Mouse (Mus musculus) hindbrain, embryonic 11.5 days (tissue): Measurements from ENCODE around the gene Slc5a4a. TPM values are rescaled to one million over a fixed set of nuclear protein-coding genes. Genes with fewer than 3 reads are reported as not detected.

Source experiments
- ATAC-seq: fragments of 200-750 bp; cut with Nextera tagmentation; 2 replicates; pipeline ENCODE4 v1.8.0; 2017; ENCODE audit warnings: mild to moderate bottlenecking, moderate TSS enrichment, moderate library complexity; ENCODE audit not compliant: low FRiP score
- DNase-seq: peaks from one replicate; pipeline ENCODE4 v3.0.0-alpha.2; 2015; ENCODE audit warnings: low spot score
- H3K27ac ChIP-seq: fragments of 300-500 bp; sonication (generic); 2 replicates; pipeline ENCODE4 v1.5.1; 2014; ENCODE audit warnings: mild to moderate bottlenecking, low read depth, low read length
- H3K27me3 ChIP-seq: fragments of 300-500 bp; sonication (generic); 2 replicates; pipeline ENCODE4 v1.6.1; 2014; ENCODE audit warnings: mild to moderate bottlenecking, low read length, moderate library complexity, mixed read lengths; ENCODE audit not compliant: control insufficient read depth, insufficient read depth
- H3K36me3 ChIP-seq: fragments of 300-500 bp; sonication (generic); 2 replicates; pipeline ENCODE4 v1.6.1; 2014; ENCODE audit warnings: mild to moderate bottlenecking, low read length, moderate library complexity, mixed read lengths; ENCODE audit not compliant: control insufficient read depth, insufficient read depth
- H3K4me1 ChIP-seq: fragments of 300-500 bp; sonication (generic); replicated peaks from 2 replicates; pipeline ENCODE4 v1.6.1; 2014; ENCODE audit warnings: low read length, mixed read lengths; ENCODE audit not compliant: control insufficient read depth, insufficient read depth
- H3K4me2 ChIP-seq: fragments of 300-500 bp; sonication (generic); replicated peaks from 2 replicates; pipeline ENCODE4 v1.6.1; 2014; ENCODE audit warnings: mild to moderate bottlenecking, low read depth, low read length
- H3K4me3 ChIP-seq: fragments of 300-500 bp; sonication (generic); 2 replicates; pipeline ENCODE4 v1.5.1; 2014; ENCODE audit warnings: low read depth, low read length
- H3K9ac ChIP-seq: fragments of 300-500 bp; sonication (generic); 2 replicates; pipeline ENCODE4 v1.6.1; 2014; ENCODE audit warnings: low read depth, low read length
- H3K9me3 ChIP-seq: fragments of 300-500 bp; sonication (generic); 2 replicates; pipeline ENCODE4 v1.6.1; 2016; ENCODE audit warnings: low read length; ENCODE audit not compliant: control insufficient read depth
- WGBS: fragments of 180-500 bp; shearing (Covaris S2); extraction: QIAGEN DNeasy Blood & Tissue Kit; methylation state at CpG from one replicate; pipeline ENCODE4 v1.1.7; 2014; 5-methylcytosine and 5-hydroxymethylcytosine counted together
- polyA plus RNA-seq: library from polyadenylated mRNA; unstranded; fragments of >200 nt; fragmentation: Nextera tagmentation; extraction: Ambion mirVana; gene quantifications from 2 replicates; pipeline ENCODE4 v1.2.1, GENCODE M21; 2014

Gene Slc5a4a
- polyA plus RNA-seq, result 0.10 TPM in 1 of 2 replicates, not detected in the other

DNA sequence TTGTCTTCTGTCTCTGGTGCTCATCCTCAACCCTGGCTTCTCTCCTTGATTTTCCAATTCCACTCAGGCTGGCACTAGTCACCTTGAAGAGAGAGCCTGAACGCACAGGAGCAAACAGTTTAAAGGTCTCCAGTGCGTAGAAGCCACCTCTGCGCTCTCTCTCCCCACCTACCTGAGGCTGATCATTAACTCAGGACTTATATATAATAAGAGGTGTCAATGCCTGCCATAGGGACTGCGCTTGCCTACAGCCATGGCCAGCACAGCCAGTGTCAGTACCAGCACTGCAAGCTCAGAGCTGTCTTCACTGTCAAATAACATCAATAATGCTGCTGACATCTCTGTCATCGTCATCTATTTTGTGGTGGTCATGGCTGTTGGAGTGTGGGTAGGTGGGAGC, at the start of gene Slc5a4a:
Gene Slc5a4a, plus strand, starts transcription at position 174 of the 400 bp plus-strand sequence.
- H3K36me3 ChIP-seq, result no peaks in the 10 kb centered on the region
- no peak within 1 kb of the TSS for H3K4me2 ChIP-seq
- no peak within 1 kb of the TSS for H3K27ac ChIP-seq
- no peaks in the 10 kb centered on the region for H3K9me3 ChIP-seq
- 88% methylated on average over 5 of the region's 5 CpGs for WGBS
- no peak within 1 kb of the TSS for H3K9ac ChIP-seq
- DNase-seq (no peak), ATAC-seq (no peak)
- no peaks in the 10 kb centered on the region for H3K4me1 ChIP-seq
- no peaks in the 10 kb centered on the region for H3K27me3 ChIP-seq
- H3K4me3 ChIP-seq, result no peak within 1 kb of the TSS

DNA sequence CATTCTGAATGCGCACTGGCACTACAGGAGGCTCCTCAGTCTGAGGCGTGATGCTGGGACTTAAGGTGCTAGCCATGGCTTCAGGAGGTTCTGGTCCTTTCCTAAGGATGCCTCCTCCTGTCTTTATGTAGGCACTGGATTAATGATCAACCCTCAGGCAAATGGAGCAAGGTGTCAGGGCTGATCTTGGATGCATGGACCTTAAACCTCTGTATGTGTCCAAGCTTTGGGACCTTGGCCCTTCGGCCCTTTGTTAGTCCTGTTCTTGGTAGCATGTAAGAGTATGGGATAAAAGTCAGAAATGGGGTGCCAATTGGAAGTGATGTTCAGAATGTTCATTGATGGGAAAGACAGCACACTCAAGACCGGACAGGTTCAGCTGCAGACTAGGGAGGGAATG, 36.4 kb upstream of the Slc5a4a start, which contains the start of gene Slc5a4b:
Gene Slc5a4b, minus strand, starts transcription at position 101 of the 400 bp plus-strand sequence.
- ATAC-seq, result no peak
- WGBS, result 90% methylated on average over 4 of the region's 4 CpGs

DNA sequence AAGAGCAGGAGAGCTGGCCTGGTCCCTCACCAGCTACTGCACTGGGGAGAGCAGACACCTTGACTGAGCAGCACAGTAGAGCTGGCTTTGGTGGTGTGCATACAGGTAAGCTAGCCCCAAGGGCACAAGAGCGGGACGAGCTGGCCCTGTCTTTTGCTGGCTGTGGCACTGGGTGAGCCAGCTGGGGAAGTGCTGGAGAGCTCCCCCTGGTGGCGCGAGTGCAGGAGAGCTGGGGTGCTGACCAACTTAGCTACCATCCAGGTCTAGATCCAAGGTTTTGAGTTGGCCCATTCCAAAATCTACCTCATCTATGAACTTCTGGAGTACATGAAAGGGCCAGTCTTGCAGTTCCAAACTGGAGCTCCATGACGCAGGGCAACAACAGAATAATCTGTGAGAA, 29.3 kb upstream of the Slc5a4a start:
- H3K9me3 ChIP-seq, result no peaks in the 10 kb centered on the region
- H3K9ac ChIP-seq, result no peak overlapping the region
- H3K27ac ChIP-seq, result no peak overlapping the region
- no peak overlapping the region for H3K4me2 ChIP-seq
- H3K4me1 ChIP-seq, result no peaks in the 10 kb centered on the region
- DNase-seq (peak; percentile 49), ATAC-seq (no peak)
- H3K36me3 ChIP-seq, result no peaks in the 10 kb centered on the region
- 33% methylated on average over 5 of the region's 5 CpGs for WGBS
- no peaks in the 10 kb centered on the region for H3K27me3 ChIP-seq
- no peak overlapping the region for H3K4me3 ChIP-seq

More for the DNA sequence above, 36.4 kb upstream of the Slc5a4a start, which contains the start of gene Slc5a4b:
- no peak within 1 kb of the TSS for H3K4me3 ChIP-seq
- no peaks in the 10 kb centered on the region for H3K9me3 ChIP-seq
- no peaks in the 10 kb centered on the region for H3K36me3 ChIP-seq
- H3K9ac ChIP-seq, result no peak within 1 kb of the TSS
- H3K27me3 ChIP-seq, result no peaks in the 10 kb centered on the region
- no peaks in the 10 kb centered on the region for H3K4me1 ChIP-seq
- no peak for DNase-seq
- H3K4me2 ChIP-seq, result no peak within 1 kb of the TSS
- H3K27ac ChIP-seq, result no peak within 1 kb of the TSS

DNA sequence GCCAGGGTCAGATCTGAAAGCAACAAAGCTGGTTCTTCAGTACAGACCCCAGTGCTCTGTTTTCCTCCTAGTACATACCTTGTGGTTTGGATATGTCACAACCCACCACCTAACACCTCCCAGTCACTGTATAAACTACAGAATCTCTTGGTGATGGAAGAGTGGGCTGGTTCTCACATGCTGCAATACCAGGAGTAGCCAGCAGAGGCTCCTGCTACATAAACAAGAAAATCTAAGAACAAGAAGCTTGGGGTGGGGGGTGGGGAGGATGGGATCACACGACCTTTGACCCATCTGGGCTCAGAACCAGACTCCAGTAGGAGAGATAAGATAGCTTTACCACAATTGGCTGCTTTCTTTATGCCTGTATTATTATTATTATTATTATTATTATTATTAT, 28.5 kb upstream of the Slc5a4a start:
- peak; percentile 50 for DNase-seq
- 14% methylated on average over 1 of the region's 1 CpGs for WGBS

DNA sequence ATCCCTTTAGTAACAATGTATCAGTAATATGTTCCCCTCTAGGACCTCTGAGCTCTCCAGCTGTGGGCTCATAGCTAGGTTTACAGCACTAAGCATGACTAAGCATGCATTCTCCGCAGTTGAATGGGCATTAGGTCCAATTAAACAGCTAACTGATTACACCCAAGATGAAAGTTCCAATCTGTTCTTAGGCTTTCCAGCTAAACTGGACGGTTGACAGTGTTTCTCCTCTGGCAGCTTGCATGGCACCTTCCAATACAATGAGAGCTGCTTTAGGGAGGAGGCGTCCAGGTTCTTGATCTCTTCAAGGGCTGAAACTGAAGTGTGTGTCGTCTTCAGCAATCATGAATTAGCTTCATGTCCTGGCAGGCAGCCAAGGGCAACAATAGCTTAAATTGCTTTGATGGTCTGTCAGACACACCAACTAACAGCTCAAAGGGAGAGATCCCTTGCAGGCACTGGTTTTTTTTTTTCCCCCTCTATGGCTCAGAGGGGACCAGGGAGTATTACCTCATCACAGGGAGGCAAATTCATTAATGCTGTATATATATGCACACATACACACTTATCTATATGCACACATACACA, 27.0 kb upstream of the Slc5a4a start:
- 63% methylated on average over 4 of the region's 4 CpGs for WGBS
- no peak for DNase-seq
- Histone ChIP-seq H3K4me2 (no peak overlapping the region), H3K27me3 (no peaks in the 10 kb centered on the region), H3K4me1 (no peaks in the 10 kb centered on the region), H3K27ac (no peak overlapping the region), H3K4me3 (no peak overlapping the region), H3K9me3 (no peaks in the 10 kb centered on the region), H3K36me3 (no peaks in the 10 kb centered on the region), H3K9ac (no peak overlapping the region)
- ATAC-seq, result no peak

More for the DNA sequence above, 28.5 kb upstream of the Slc5a4a start:
- no peak overlapping the region for H3K9ac ChIP-seq
- H3K27ac ChIP-seq, result no peak overlapping the region
- ATAC-seq, result no peak
- no peak overlapping the region for H3K4me2 ChIP-seq
- H3K4me1 ChIP-seq, result no peaks in the 10 kb centered on the region
- no peaks in the 10 kb centered on the region for H3K36me3 ChIP-seq
- no peaks in the 10 kb centered on the region for H3K9me3 ChIP-seq
- H3K27me3 ChIP-seq, result no peaks in the 10 kb centered on the region
- H3K4me3 ChIP-seq, result no peak overlapping the region

DNA sequence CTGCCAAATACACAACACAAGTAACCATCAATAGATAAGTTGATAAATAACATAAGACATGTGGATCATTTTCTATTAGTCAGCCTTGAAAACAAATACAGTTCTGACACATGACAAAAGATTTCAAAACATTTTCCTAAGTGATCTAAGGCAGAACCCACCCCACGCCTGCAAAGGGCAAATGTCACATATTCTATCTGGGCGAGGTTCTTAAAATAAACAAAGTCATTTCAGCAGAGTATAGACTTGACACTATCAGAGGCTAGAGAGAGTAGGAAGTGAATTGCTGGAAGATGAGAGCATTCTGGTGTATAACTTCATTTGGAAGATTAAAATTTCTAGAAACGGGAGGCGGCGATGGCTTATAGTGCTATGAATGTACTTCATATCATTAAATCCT, 25.8 kb upstream of the Slc5a4a start:
- Histone ChIP-seq H3K4me1 (no peaks in the 10 kb centered on the region), H3K4me2 (no peak overlapping the region), H3K27ac (no peak overlapping the region), H3K9me3 (no peaks in the 10 kb centered on the region), H3K4me3 (no peak overlapping the region), H3K27me3 (no peaks in the 10 kb centered on the region), H3K9ac (no peak overlapping the region), H3K36me3 (no peaks in the 10 kb centered on the region)
- ATAC-seq (no peak), DNase-seq (no peak)
- 82% methylated on average over 5 of the region's 5 CpGs for WGBS

DNA sequence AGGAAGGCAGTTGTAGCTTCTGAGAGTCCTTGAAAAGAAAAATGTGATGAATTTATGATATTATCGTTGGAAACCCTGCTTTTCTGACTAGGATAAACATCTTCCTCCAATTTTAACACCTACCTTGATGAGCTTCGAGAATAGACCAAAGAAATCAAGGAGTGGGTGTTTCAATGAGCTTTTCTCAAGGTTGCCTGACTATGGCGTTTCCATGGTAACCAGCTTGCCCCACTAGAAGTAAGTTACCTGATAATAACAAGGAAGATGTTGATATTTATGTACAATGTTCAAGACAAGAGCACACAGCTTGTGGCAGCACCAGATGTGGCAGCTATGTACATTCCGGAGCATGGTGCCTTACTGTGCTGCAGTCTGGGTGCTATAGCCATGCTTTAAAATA, 14.7 kb upstream of the Slc5a4a start:
- no peak overlapping the region for H3K4me2 ChIP-seq
- H3K27ac ChIP-seq, result no peak overlapping the region
- 80% methylated on average over 4 of the region's 4 CpGs for WGBS
- no peak overlapping the region for H3K9ac ChIP-seq
- H3K9me3 ChIP-seq, result no peaks in the 10 kb centered on the region
- H3K4me3 ChIP-seq, result no peak overlapping the region
- no peaks in the 10 kb centered on the region for H3K4me1 ChIP-seq
- H3K27me3 ChIP-seq, result no peaks in the 10 kb centered on the region
- H3K36me3 ChIP-seq, result no peaks in the 10 kb centered on the region
- ATAC-seq (no peak), DNase-seq (no peak)

DNA sequence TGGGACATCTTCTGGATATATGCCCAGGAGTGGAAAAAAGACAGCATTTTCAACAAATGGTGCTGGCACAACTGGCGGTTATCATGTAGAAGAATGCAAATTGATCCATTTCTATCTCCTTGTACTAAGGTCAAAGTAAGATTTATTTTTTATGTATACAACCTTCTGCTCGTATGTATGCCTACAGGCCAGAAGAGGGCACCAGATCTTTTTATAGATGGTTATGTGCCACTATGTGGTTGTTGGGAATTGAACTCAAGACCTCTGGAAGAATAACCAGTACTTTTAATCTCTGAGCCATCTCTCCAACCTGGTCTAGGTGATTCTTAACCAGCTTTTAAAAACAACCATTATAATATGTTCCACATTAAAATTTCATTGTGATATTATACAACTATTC, 10.9 kb upstream of the Slc5a4a start:
- Histone ChIP-seq H3K9me3 (no peaks in the 10 kb centered on the region), H3K9ac (no peak overlapping the region), H3K4me2 (no peak overlapping the region), H3K4me1 (no peaks in the 10 kb centered on the region), H3K4me3 (no peak overlapping the region), H3K36me3 (no peaks in the 10 kb centered on the region), H3K27ac (no peak overlapping the region), H3K27me3 (no peaks in the 10 kb centered on the region)
- DNase-seq (no peak), ATAC-seq (no peak)
- 70% methylated on average over 2 of the region's 2 CpGs for WGBS

DNA sequence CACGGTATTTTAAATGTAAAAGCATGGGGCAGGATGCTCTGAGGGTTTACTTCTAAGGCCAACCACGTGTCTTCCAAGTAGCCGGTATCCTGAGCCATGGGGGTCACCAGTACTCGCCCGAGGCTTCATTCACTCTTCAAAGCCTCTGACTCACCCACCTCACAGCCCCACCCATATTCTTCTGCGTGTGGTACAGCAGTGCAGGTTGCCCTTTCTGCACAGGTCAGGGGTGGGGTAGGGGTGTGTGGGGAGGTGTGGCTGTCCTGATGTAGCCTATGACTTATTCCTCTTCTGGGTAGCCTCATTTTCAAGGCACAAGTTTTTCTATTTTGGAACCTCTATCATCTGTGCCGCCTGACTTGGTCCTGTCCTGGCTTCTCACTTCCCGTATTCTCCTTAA, 405 bp upstream of the Slc5a4a start:
- ATAC-seq, result no peak
- Histone ChIP-seq H3K27ac (no peak overlapping the region), H3K4me3 (no peak overlapping the region), H3K9me3 (no peaks in the 10 kb centered on the region), H3K4me1 (no peaks in the 10 kb centered on the region), H3K36me3 (no peaks in the 10 kb centered on the region), H3K4me2 (no peak overlapping the region), H3K9ac (no peak overlapping the region), H3K27me3 (no peaks in the 10 kb centered on the region)
- DNase-seq, result no peak
- WGBS, result 69% methylated on average over 8 of the region's 8 CpGs
